Mouse (Mus musculus) cerebellum, adult (tissue): Measurements from ENCODE around the gene Krt76.

ENCODE experiments used
- ATAC-seq: cut with Nextera tagmentation; 2 replicates; pipeline ENCODE4 v1.9.2; 2017; ENCODE audit warnings: mild to moderate bottlenecking, moderate library complexity, mixed read lengths; ENCODE audit not compliant: insufficient number of reproducible peaks, low FRiP score, low TSS enrichment

The Krt76 gene

GRCm38 (mm10) chr15:101892820-101893219, at the start of gene Krt76:
TSS of gene Krt76 (minus strand) at chr15:101892920.
- ATAC-seq: no peak

- ATAC-seq: no peak
These were observed 49.2 kb upstream of the Krt76 start for GRCm38 (mm10) chr15:101941948-101942347.

GRCm38 (mm10) chr15:101940274-101940829, 47.6 kb upstream of the Krt76 start, which contains the start of gene Krt79:
TSS of gene Krt79 (minus strand) at chr15:101940324.
- no peak for ATAC-seq

GRCm38 (mm10) chr15:101938600-101939308, 46.0 kb upstream of the Krt76 start:
- ATAC-seq: no peak

GRCm38 (mm10) chr15:101933024-101933423, 40.3 kb upstream of the Krt76 start:
- no peak for ATAC-seq

GRCm38 (mm10) chr15:101929666-101930065, 36.9 kb upstream of the Krt76 start:
- ATAC-seq: no peak

- ATAC-seq: no peak
These were observed 36.4 kb upstream of the Krt76 start for GRCm38 (mm10) chr15:101929087-101929486.

GRCm38 (mm10) chr15:101927340-101928080, 34.8 kb upstream of the Krt76 start:
- no peak for ATAC-seq

GRCm38 (mm10) chr15:101925041-101925440, 32.3 kb upstream of the Krt76 start:
- ATAC-seq: no peak

GRCm38 (mm10) chr15:101924635-101925034, 31.9 kb upstream of the Krt76 start, which contains the start of gene Krt4:
TSS of gene Krt4 (minus strand) at chr15:101924735.
- ATAC-seq: no peak

GRCm38 (mm10) chr15:101922296-101922695, 29.6 kb upstream of the Krt76 start:
- ATAC-seq: no peak

GRCm38 (mm10) chr15:101916072-101916471, 23.4 kb upstream of the Krt76 start:
- no peak for ATAC-seq

- ATAC-seq: no peak
These were observed 12.1 kb upstream of the Krt76 start for GRCm38 (mm10) chr15:101904849-101905248.

- no peak for ATAC-seq
These were observed 9.7 kb upstream of the Krt76 start for GRCm38 (mm10) chr15:101902171-101903149.

- no peak for ATAC-seq
These were observed 2.5 kb upstream of the Krt76 start for GRCm38 (mm10) chr15:101895216-101895615.

GRCm38 (mm10) chr15:101879776-101880175, 12.9 kb downstream of the Krt76 start:
- ATAC-seq: no peak

- no peak for ATAC-seq
These were observed 14.7 kb downstream of the Krt76 start for GRCm38 (mm10) chr15:101878041-101878440.

GRCm38 (mm10) chr15:101874383-101874782, 18.3 kb downstream of the Krt76 start:
- no peak for ATAC-seq

- no peak for ATAC-seq
These were observed 19.5 kb downstream of the Krt76 start for GRCm38 (mm10) chr15:101873231-101873630.

- no peak for ATAC-seq
These were observed 23.3 kb downstream of the Krt76 start, which contains the start of gene Krt77 for GRCm38 (mm10) chr15:101869431-101869830. TSS of gene Krt77 (minus strand) at chr15:101869705.
